Mouse (Mus musculus): ENCODE measurements around the gene Dedd.
"Not testable (repeated sequence)": the region's sequence is repeated elsewhere in the genome, so short reads cannot be mapped to it uniquely, and the experiment has no call there.

The Dedd gene

GRCm38 (mm10) chr1:171309321-171309720, 19.6 kb upstream of the Dedd start:
- no peak for DNase-seq (ENCODE audit: low read depth, low spot score)

- DNase-seq (ENCODE audit: low read depth, low spot score) = no peak
Observed at GRCm38 (mm10) chr1:171319748-171320147, 9.2 kb upstream of the Dedd start.

DNA sequence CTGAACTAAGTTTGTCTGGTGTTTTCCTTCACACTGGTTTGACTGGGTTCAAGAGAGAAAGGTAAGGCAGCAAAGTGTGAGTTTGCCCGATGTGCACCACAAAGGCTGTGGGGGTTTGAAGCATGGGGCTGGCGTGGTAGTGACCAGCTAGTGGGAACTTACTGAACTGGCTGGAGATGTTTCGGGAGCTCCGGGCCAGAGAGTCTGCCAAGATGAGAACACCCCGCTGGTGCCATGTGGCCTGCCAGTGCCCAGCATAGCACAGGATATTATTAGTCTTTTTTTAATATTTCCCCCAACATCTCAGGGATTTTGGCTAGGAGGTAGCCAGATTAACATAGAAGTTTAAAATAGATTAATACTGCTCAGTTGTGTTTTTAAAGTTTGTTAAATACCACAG, 8.8 kb upstream of the Dedd start:
- no peak for DNase-seq (ENCODE audit: low read depth, low spot score)

DNA sequence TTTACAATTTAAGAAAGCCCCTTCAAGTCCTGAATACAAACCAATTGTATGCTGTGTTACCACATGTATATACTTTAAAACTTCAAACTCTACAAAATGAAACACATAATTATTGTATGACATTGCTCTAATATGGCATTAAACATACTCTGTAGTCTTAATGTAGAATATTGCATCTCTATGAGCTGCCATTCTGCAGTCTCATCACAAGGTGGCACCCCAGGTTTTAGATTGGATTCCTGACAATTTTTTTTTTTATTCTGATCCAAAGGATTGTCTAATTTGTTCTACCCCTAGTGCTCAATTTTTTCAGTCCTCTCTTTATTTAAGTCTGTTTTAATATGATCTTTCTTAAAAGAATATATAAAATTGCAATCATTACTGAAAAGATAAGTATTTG, 7.5 kb upstream of the Dedd start:
- no peak for DNase-seq (ENCODE audit: low read depth, low spot score)

- DNase-seq (ENCODE audit: low read depth, low spot score) = no peak
Observed at GRCm38 (mm10) chr1:171322012-171322411, 6.9 kb upstream of the Dedd start.

DNA sequence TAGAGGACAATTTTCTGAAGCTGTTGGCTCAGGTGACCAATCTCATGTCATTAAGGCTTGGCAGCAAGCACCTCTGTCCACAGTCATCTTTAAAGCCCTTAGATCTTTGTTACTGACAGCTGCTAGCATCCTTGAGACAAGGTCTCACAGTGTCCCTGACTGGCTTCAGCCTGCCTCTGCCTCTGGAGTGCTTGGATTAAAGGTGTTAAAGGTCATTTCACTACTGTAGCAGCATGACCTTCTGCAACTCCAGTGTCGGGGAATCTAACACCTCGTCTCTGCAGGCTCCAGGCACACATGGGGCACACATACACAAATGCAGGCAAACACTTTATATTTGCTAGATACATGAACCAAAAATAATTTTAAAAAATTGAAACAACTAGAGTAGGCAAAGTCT, 3.4 kb upstream of the Dedd start:
- no peak for DNase-seq (ENCODE audit: low read depth, low spot score)

DNA sequence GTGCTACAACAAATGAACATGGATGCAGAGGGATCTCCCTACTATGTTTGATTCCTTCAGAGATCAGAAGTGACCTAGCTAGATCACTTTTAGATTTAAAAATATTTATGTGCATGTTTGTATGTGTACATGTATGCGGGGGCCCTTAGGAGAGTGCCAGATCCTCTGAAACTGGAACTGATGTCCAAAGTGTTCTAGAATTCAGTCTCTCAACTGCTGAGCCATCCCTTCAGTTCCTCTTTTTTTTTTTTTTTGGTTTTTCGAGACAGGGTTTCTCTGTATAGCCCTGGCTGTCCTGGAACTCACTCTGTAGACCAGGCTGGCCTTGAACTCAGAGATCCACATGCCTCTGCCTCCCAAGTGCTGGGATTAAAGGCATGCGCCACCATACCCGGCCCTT, 2.4 kb upstream of the Dedd start:
- not testable (repeated sequence) for DNase-seq (ENCODE audit: low read depth, low spot score)

DNA sequence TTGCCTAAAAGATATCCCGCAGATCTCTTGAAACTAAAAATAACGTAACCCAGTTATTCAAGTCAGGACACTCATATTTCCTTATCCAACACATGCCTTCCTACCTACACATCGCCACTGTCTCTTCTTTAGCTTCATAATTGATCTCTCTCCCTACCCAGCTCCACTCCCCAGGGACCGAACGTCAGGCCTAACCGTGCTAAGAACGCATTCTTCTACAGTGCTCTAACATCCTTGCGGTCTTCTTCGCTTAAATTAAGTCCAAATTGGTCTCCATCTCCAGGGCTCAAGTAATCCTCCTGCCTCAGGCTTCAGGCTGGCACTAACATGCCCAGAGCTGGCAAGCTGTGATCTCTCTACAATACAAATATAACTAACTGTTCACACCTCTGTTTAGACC, 701 bp upstream of the Dedd start:
- DNase-seq (ENCODE audit: low read depth, low spot score) = no peak

- peak; percentile 79 for DNase-seq (ENCODE audit: low read depth, low spot score)
Observed at GRCm38 (mm10) chr1:171329433-171330215, 679 bp downstream of the Dedd start.

GRCm38 (mm10) chr1:171330216-171330560, 1.2 kb downstream of the Dedd start:
- DNase-seq (ENCODE audit: low read depth, low spot score) = no peak

DNA sequence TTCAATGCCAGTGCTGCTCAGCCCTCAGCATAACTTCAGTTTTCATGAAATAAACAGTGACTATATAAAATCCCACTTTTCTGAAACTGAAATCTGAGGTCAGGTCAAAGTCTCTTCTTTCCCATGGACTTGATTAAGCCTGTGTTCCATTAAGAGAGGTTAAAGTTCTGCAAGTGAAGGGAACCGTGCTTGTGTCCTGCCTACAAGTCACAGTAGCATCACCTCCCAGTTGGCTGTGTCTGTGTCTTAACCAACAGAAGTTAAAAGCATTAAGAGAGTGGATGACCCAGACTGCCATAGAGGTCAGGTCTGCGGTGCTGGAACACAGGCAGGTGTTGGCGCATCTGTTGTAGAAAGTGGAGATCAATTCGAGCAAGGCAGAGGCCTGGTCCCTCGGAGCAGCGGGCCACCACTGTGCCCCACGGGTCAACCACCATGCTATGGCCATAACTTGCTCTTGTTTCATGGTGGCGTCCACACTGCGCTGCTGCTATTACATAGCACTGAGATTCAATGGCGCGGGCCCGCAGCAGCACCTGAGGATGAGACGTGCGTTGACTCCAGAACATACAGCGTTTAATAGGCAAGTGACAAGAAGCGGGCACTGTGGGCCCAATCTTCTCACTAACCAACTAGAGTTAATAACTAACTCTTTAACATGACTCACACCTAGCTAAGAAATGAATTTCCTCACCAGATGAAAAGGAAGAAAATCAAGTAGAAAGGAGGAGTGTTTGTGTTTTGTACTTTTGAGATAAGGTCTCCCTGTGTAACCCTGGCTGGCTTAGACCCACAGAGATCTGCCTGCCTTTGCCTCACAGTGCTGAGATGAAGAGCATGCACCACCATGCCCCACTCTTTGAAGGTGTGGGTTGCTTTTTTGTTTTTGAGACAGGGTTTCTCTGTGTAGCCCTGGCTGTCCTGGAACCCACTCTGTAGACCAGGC, 13.6 kb downstream of the Dedd start:
- DNase-seq (ENCODE audit: low read depth, low spot score) = no peak

DNA sequence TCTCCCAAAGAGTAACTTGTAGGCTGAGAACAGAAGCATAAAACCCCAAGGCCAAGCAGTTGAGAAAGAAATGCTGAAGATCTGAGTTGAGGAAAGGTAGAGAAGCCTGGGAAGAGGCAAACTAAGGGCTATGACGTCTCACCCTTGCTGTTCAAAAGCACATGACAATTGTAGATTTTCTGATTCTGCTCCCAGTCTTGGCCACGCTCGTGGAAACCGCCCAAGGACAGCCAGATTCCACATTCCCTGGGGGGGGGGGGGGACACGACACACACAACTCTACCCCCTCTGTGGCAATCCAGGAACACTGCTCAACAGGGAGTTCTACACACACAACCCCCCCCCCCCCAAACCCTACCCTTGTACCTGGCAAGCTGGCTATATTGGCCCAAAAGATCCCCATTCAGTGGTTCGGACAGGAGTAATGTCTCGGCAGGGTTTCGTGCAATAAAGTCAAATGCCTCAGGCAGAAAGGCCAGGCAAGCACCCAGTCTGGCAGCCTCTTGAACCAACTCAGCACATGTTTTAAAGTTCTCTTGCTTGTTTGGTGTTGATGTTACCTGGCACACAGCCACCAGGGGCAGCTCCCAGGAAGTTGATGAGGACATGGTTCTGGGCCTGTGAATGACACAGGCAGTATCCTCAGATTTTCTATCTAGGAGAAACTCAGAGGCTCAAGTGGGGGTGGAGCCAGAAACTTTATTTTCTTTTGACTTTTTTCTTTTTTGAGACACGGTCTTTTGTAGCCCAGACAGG, 15.2 kb downstream of the Dedd start:
- no peak for DNase-seq (ENCODE audit: low read depth, low spot score)

DNA sequence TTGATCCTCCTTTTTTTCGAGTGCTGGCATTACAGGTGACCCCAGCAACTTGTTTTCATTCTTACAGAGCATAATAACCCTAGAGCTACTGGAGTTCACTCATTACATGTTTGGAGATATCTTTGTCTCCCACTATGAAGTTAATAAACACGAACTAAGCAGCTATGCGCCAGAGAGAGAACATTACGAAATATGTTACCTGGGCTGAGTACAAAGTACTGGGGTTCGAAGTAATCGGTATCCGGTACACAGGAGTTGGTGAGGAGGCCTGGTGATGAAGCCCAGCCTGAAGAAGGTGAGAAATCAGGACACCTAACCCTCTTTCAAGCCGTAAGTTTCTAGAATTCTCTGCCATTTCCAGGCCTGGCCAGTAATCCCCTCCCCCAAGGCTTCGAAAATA, 15.8 kb downstream of the Dedd start:
- DNase-seq (ENCODE audit: low read depth, low spot score) = no peak

DNA sequence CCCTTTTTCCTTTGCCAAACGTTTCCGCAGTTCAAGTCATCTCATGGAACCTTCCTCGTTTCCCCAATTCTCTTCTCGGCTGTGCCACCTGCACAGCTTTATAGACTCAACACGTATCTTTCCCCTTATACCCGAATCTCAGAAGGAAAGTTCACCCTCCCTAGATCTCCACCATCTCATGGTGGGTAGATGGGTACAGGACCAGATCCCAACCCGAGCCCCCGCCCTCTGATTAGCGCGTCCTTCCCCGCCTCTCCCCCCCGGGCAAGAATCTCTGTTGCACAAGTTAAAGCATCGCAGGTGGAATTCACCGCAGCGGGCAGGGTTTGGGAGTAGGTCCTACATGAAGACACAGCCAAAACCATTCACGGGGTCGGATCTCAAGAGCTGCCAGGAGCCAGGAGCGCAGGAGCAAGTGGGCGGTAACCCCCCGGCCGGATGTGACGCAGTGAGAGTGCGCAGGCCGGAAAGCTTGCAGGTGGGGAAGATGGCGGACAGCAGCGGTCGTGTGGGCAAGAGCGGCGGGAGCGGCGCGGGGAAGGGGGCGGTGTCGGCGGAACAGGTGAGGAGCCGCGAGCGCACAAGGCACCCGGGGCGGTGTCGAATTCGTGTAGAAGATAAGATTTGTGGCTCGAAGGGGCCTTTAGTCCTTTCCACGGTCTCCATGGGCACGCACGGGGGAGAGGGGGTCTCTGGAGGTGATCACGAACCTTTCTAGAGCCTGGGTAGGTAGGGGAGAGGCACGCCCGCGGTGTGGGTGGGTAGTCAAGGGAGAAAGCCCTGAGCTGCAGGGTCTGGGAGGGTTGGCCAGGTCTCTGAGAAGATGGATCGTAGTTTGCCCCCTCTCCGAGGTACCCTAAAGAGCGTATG, 16.5 kb downstream of the Dedd start, which contains the start of the genes Nit1 and Pfdn2:
TSS of gene Nit1 (minus strand) at position 422 of the 870 bp plus-strand sequence.
TSS of gene Pfdn2 (plus strand) at position 446 of the 870 bp plus-strand sequence.
- peak; percentile 86 for DNase-seq (ENCODE audit: low read depth, low spot score)

DNA sequence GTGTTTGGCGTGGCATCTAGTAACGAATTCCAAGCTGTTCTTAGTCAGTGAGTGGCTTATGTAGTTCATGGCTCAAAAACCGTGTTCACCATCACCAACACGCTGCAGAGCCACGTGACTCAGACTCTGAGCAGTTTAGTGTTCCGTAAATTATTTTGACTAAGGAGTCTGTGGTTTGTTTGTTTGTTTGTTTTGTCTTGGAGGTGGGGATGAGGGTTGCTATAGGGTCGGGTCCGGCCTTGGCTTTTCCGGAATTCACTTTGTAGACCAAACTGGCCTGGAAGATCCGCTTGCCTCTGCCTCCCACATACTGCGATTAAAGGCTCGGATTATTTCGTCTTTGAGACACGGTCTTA, 17.1 kb downstream of the Dedd start:
- no peak for DNase-seq (ENCODE audit: low read depth, low spot score)

DNA sequence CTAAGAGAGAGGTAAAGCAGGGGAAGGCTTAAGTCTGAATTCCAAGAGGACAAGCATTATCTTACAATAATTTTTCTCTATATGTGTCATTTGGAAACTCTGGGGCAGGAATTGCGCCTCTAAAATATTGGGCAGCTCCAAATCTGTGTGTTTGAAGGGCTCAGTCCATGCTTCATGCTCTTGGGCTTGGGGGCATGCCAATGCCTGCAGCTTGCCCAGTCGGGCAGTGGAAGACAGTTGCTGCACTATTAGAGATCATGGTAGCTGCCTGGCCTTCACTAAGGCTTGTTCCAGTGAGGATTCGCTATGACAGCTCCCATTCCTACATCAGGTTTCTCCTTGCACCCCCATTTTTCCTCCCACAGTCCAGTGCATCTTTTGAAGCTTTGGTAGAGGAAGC, 19.7 kb downstream of the Dedd start:
- no peak for DNase-seq (ENCODE audit: low read depth, low spot score)

DNA sequence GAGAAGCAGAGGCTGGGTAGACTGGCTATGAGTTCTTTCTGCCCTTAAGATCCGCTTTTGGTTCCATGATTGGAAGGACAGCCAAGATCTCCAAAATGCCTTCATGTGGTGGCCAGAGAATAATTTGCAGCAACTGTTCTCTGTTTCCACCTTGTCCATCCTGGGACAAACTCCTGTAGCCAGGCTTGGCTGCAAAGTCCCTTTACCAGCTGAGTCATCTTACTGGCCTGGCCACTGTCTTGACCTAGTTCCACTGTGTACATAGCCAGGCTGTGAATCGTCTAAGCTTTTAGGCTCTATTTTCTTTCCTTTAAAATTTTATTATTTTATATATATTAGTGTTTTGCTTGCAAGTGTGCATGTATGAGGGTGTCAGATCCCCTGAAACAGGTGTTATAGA, 20.3 kb downstream of the Dedd start:
- DNase-seq (ENCODE audit: low read depth, low spot score) = no peak

GRCm38 (mm10) chr1:171355812-171356340, 26.9 kb downstream of the Dedd start:
- no peak for DNase-seq (ENCODE audit: low read depth, low spot score)

GRCm38 (mm10) chr1:171356814-171357213, 27.9 kb downstream of the Dedd start:
- DNase-seq (ENCODE audit: low read depth, low spot score) = no peak

GRCm38 (mm10) chr1:171358421-171358820, 29.5 kb downstream of the Dedd start:
- no peak for DNase-seq (ENCODE audit: low read depth, low spot score)

DNA sequence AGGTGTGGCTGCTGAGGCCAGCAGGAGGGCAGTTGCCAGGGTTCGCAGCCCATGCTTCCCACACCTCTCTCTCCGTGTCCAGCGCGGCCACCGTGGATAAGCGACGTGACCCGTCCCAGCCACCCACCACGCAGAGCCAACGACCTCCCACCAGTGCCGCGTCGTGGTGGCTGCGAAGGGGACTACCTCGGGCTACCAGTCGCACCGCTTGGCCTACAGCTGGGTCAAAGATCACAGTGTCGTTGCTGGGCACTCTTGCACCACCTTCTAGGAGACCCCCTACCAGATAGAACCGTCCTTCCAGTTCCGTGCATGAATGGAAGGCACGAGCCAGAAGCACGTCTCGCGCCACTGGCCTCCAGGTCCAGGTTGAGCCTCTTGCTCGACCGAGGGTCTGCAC, 31.3 kb downstream of the Dedd start:
- DNase-seq (ENCODE audit: low read depth, low spot score) = no peak
